Mouse (Mus musculus): ENCODE data around the gene Ttc7b. TPM values are rescaled to one million over a fixed set of nuclear protein-coding genes. Genes with fewer than 3 reads are reported as not detected.

Ttc7b gene
- polyA plus RNA-seq, 1 experiment from 2014 or later = 4.4 TPM

DNA sequence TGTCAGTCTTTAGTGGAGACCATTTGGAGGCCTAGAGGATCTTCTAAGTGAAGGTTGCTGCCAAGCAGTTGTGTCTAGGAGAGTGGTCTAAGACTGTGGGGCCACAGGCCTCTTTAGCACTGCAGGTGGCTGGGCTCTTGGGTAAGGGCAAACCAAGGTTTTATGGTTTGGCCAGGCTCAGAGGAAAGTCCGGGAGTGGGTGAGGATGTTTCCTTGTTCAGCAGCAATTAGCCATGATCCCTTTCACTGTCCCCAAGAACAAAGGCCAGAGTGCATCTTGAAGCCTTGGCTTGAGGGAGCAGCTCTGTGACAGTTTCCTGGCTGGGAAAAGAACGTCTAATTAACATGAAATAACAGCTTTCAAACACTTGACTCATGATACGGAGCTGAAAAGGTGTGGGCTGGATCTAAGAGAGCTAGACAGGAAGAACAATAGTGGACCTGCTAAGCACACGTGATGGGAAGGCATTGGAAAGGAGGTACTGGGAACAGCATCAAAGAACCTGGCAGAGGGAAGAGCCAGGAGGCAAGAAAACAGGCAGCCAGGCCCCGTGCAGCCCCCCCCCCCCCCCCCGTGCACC lies 162.5 kb downstream of the Ttc7b start:
- Histone ChIP-seq H3K4me1 (peaks cover 4% of the 10 kb centered on the region), H3K9ac (no peak overlapping the region), H3K4me3 (no peak overlapping the region), H3K4me2 (replicated peaks) (no peak overlapping the region), H3K27me3 (no peaks in the 10 kb centered on the region), H3K27ac (no peak overlapping the region), H3K9me3 (no peaks in the 10 kb centered on the region), H3K36me3 (peaks cover 47% of the 10 kb centered on the region)
- WGBS = 76% methylated on average over 5 of the region's 6 CpGs
- no peak for ATAC-seq (ENCODE audit: low FRiP score, low read depth)

DNA sequence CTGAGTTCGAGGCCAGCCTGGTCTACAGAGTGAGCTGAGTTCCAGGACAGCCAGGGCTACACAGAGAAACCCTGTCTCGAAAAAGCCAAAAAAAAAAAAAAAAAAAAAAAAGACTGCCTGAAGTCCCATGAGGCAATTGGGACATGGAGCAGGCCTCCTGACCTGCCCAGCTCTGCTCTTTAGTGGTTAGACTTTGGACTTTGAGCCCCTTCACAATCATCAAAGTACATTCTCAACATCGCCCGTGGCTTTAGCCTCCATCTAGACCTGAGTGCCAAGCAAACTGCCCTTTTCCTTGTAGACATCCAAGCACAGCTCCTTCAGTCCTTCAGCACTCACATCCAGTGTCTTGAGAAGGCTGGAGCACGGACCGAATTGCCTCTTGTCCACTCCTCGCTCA lies 164.2 kb downstream of the Ttc7b start:
- Histone ChIP-seq H3K9ac (no peak overlapping the region), H3K9me3 (no peaks in the 10 kb centered on the region), H3K4me3 (no peak overlapping the region), H3K36me3 (peaks cover 48% of the 10 kb centered on the region), H3K27me3 (no peaks in the 10 kb centered on the region), H3K27ac (no peak overlapping the region), H3K4me1 (no peaks in the 10 kb centered on the region), H3K4me2 (replicated peaks) (no peak overlapping the region)
- no peak for ATAC-seq (ENCODE audit: low FRiP score, low read depth)
- 89% methylated on average over 7 of the region's 7 CpGs for WGBS

DNA sequence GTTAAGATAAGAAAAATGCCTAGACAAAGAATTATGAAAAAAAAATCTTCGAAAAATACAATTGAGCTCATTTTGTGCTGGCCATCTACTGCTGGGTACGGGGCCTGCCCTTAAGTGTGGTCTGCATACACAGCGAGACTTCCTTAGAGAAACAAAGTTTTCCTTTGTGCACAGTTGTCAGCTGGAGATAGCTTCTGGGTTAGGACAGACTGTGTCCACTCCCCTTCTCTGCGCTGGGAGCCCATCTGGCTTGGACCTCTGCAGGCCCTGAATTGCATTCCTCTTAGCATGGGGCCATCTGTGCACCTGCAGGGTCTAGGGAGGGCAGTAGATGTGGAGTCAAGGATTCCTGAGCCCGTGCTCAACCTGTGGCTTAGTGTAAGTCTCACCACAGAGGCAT lies 165.1 kb downstream of the Ttc7b start:
- peaks cover 53% of the 10 kb centered on the region for H3K36me3 ChIP-seq
- H3K4me2 ChIP-seq (replicated peaks) = no peak overlapping the region
- no peak overlapping the region for H3K9ac ChIP-seq
- no peaks in the 10 kb centered on the region for H3K4me1 ChIP-seq
- no peak overlapping the region for H3K27ac ChIP-seq
- no peaks in the 10 kb centered on the region for H3K27me3 ChIP-seq
- 86% methylated on average over 5 of the region's 5 CpGs for WGBS
- no peak for ATAC-seq (ENCODE audit: low FRiP score, low read depth)
- no peaks in the 10 kb centered on the region for H3K9me3 ChIP-seq
- H3K4me3 ChIP-seq = no peak overlapping the region

DNA sequence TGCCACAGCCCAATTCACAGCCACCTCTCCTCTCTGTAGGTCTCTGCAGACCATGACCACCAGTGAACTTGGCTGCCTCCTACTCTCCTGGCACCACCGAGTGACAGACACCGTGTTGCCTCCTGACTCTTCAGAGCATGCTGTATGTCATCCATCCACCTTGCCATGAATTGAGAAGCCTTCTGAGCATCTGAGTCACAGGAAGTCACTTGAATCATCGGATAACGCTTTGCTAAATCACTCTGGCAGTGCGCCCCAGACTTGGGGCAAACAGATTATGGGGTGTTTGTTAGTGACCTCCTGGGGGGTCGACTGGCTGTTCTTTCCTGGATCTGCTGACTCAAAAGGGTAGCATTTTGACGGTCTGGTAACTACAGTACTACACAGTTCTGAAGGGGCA lies 166.7 kb downstream of the Ttc7b start:
- peaks cover 52% of the 10 kb centered on the region for H3K36me3 ChIP-seq
- H3K4me3 ChIP-seq = no peak overlapping the region
- no peak overlapping the region for H3K27ac ChIP-seq
- H3K4me2 ChIP-seq (replicated peaks) = no peak overlapping the region
- H3K9ac ChIP-seq = no peak overlapping the region
- no peak for ATAC-seq (ENCODE audit: low FRiP score, low read depth)
- H3K27me3 ChIP-seq = no peaks in the 10 kb centered on the region
- H3K4me1 ChIP-seq = no peaks in the 10 kb centered on the region
- no peaks in the 10 kb centered on the region for H3K9me3 ChIP-seq
- 77% methylated on average over 7 of the region's 7 CpGs for WGBS

DNA sequence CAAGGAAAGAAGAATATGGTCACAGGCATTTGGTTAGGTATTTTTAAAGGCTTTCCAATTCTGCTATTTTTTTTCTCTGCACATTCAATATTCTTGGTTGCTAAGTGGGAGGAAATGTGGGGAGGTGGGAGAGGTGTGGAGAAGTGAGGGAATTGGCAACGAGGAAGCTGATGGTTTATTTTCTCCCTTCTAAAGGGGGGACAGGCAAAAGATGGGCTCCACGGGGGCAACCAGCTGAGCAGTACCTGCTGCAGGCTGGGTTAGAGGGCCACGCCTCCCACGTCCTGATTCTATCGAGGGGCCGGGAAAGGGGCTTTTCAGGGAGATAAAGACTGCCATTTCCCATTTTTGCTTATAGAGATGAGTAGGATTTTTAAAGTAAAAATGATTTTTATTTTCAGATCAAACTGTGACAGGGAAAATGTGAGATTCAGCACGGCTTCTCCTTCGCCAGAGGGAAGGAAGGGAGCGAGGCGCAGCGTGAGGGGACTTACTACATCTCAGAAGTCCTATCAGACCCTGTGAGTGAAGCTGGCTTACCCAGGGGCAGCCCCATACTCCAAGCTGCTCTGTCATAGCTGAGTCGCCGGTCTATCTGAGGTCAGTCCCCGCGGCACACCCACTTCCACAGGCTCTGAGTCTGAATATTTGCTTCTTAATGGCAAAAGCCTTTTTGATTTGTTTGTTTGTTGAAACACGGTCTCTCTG lies 167.4 kb downstream of the Ttc7b start:
- WGBS = 83% methylated on average over 16 of the region's 16 CpGs
- H3K27me3 ChIP-seq = no peaks in the 10 kb centered on the region
- H3K27ac ChIP-seq = no peak overlapping the region

DNA sequence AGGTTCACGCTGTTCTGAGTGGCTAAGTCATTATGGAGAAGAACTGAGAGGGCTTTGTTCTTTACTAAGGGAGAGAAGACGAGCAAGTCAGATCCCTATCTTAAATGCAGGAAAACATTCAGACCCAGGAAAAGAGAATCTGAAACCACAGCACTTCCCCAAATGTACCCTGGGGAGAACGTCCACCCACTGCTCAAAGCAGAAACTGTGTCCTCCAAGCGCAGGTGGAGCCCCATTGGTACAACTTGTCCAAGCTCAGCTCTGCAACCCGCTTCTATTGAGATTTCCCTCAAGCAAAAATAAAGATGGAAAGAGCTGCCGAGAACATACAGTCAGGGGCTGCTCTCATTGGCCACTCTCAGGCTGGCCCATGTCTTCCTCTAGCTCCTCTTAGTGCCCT lies 168.5 kb downstream of the Ttc7b start:
- H3K9ac ChIP-seq = no peak overlapping the region
- no peak overlapping the region for H3K4me2 ChIP-seq (replicated peaks)
- H3K27me3 ChIP-seq = no peaks in the 10 kb centered on the region
- no peak overlapping the region for H3K4me3 ChIP-seq
- no peaks in the 10 kb centered on the region for H3K9me3 ChIP-seq
- ATAC-seq (ENCODE audit: low FRiP score, low read depth) = no peak
- H3K27ac ChIP-seq = no peak overlapping the region
- H3K4me1 ChIP-seq = no peaks in the 10 kb centered on the region
- peaks cover 53% of the 10 kb centered on the region for H3K36me3 ChIP-seq
- WGBS = 85% methylated on average over 6 of the region's 6 CpGs

More for the DNA sequence above, 167.4 kb downstream of the Ttc7b start:
- no peaks in the 10 kb centered on the region for H3K9me3 ChIP-seq
- no peaks in the 10 kb centered on the region for H3K4me1 ChIP-seq
- no peak overlapping the region for H3K4me2 ChIP-seq (replicated peaks)
- H3K4me3 ChIP-seq = no peak overlapping the region
- H3K36me3 ChIP-seq = peaks cover 56% of the 10 kb centered on the region
- ATAC-seq (ENCODE audit: low FRiP score, low read depth) = no peak
- no peak overlapping the region for H3K9ac ChIP-seq

DNA sequence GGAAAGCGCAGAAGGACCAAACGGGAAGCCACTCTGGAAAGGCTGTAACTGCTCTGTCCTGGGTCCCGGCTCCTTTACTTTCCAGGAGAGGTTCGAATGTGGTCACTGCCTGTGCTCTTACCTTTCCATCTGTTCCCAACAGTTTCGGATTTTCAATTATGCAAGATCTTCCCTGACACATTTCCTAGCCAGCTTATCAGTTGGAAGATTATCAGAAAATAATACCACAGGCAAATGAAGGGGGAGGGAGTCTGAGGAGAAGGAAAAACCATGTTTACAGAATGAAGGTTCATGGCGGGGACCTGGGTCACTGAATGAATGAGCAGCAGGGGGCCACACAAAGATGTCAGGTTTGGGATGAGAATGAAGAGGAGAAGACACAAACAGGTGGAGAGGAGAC lies 177.1 kb downstream of the Ttc7b start:
- Histone ChIP-seq H3K4me2 (replicated peaks) (no peak overlapping the region), H3K4me3 (no peak overlapping the region), H3K36me3 (peaks cover 53% of the 10 kb centered on the region), H3K9me3 (no peaks in the 10 kb centered on the region), H3K27ac (no peak overlapping the region), H3K27me3 (no peaks in the 10 kb centered on the region), H3K9ac (no peak overlapping the region), H3K4me1 (no peaks in the 10 kb centered on the region)
- no peak for ATAC-seq (ENCODE audit: low FRiP score, low read depth)
- WGBS = 72% methylated on average over 6 of the region's 6 CpGs

DNA sequence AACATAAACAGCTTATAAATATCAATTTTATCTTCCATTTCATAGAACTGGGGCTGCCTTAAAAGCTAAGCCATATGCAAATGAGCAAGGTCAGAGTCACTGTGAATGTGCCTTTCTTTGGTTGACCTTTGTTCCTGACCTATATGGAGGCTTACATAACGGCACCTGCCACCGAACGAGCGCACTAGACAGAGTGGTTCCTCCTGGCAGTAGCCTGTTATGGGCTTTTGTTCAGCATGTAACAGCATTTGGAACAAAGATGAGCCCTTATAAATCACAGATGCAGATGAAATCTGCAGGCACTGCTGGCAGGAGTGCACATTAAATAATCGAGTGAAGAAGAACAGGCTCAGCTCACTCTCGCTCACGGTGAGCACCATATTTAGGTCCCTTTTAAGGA lies 179.0 kb downstream of the Ttc7b start:
- WGBS = 79% methylated on average over 7 of the region's 7 CpGs
- no peak overlapping the region for H3K4me3 ChIP-seq
- peaks cover 41% of the 10 kb centered on the region for H3K36me3 ChIP-seq
- H3K4me2 ChIP-seq (replicated peaks) = no peak overlapping the region
- no peaks in the 10 kb centered on the region for H3K27me3 ChIP-seq
- no peak overlapping the region for H3K9ac ChIP-seq
- H3K9me3 ChIP-seq = no peaks in the 10 kb centered on the region
- no peaks in the 10 kb centered on the region for H3K4me1 ChIP-seq
- ATAC-seq (ENCODE audit: low FRiP score, low read depth) = no peak
- H3K27ac ChIP-seq = no peak overlapping the region

DNA sequence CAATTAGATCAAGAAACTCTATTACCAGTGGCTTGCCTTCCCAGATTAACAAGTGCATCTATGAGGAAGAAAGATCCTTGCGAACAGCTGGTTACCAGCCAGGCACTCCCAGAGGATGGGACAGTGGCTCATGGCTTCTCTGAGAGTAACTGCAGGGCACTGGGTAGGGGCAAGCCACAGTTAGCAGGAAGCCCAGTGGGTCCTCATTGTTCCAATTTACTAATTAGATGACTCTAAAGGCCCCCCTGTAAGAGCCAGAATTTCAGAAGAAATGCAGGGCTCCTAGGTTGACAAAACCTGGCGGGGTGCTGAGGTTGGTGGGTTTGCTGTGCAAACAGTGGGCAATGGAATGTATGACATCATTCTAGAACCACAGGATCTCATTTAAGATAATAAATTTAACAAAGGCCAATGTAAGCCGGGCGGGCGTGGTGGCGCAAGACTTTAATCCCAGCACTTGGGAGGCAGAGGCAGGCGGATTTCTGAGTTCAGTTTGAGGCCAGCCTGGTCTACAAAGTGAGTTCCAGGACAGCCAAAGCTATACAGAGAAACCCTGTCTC lies 179.6 kb downstream of the Ttc7b start:
- Histone ChIP-seq H3K4me3 (no peak overlapping the region), H3K27ac (no peak overlapping the region), H3K9me3 (no peaks in the 10 kb centered on the region), H3K4me1 (0 out of 2 replicates have a peak, but pooled peaks cover 3% of the 10 kb centered on the region), H3K4me2 (replicated peaks) (no peak overlapping the region), H3K27me3 (no peaks in the 10 kb centered on the region), H3K36me3 (peaks cover 35% of the 10 kb centered on the region), H3K9ac (no peak overlapping the region)
- ATAC-seq (ENCODE audit: low FRiP score, low read depth) = no peak
- 92% methylated on average over 7 of the region's 7 CpGs for WGBS

DNA sequence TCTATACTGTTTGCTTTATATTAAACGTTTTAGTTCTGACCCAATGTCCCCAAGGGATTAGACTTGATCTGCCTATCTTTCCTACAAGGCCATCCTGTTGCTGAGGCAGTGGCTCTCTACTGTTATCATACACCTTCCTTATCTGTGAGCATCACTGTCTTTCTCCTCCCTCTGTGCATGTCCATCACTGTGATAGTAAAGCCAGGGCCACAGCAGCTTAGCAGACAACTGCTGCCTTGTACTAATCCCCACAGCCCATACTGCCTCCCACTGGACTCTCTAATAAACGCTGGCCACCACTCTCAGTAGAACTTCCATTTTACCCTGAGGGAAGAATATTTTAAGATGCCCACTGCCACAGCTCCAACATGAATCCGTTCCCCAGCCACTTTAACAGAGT lies 182.6 kb downstream of the Ttc7b start:
- 0 out of 2 replicates have a peak, but pooled peaks cover 3% of the 10 kb centered on the region for H3K4me1 ChIP-seq
- H3K27ac ChIP-seq = no peak overlapping the region
- no peak overlapping the region for H3K4me3 ChIP-seq
- peaks cover 23% of the 10 kb centered on the region for H3K36me3 ChIP-seq
- H3K9ac ChIP-seq = no peak overlapping the region
- H3K27me3 ChIP-seq = no peaks in the 10 kb centered on the region
- ATAC-seq (ENCODE audit: low FRiP score, low read depth) = no peak
- no peak overlapping the region for H3K4me2 ChIP-seq (replicated peaks)
- no peaks in the 10 kb centered on the region for H3K9me3 ChIP-seq
- 49% methylated on average over 3 of the region's 3 CpGs for WGBS

DNA sequence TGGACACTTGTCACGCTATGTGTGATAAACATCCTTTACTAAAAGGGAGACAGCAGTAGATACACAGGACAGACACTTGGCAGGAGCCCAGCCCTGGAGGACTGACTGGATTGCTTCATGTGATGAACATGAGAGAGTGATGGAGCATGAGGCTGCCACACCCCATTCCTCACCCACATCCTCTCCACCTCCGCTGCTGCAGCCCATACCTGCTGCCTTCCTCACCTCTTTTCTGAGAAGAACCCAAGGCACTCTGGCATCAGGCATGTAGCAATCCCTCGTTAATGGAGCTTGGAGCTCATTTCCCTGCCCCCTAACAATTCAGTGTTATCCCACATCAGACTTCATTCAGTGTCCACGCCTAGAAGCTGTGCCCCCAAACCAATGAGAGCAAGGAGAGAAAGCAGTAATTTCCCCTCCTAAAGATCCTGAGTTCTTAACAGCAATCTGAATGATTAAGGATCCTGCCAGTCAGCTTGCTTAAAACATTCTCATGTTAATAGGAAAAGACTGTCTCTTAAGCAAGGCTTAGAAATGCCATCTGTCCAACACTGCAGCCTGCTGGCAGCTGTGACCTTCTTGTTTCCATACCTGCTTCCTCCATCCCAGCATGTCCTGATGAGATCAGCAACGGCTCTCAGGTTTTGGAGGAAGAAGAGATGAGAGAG lies 183.1 kb downstream of the Ttc7b start:
- Histone ChIP-seq H3K9me3 (no peaks in the 10 kb centered on the region), H3K27ac (no peak overlapping the region), H3K36me3 (peaks cover 20% of the 10 kb centered on the region), H3K4me1 (0 out of 2 replicates have a peak, but pooled peaks cover 3% of the 10 kb centered on the region), H3K27me3 (no peaks in the 10 kb centered on the region), H3K9ac (no peak overlapping the region), H3K4me3 (no peak overlapping the region), H3K4me2 (replicated peaks) (no peak overlapping the region)
- no peak for ATAC-seq (ENCODE audit: low FRiP score, low read depth)
- WGBS = 71% methylated on average over 5 of the region's 5 CpGs

DNA sequence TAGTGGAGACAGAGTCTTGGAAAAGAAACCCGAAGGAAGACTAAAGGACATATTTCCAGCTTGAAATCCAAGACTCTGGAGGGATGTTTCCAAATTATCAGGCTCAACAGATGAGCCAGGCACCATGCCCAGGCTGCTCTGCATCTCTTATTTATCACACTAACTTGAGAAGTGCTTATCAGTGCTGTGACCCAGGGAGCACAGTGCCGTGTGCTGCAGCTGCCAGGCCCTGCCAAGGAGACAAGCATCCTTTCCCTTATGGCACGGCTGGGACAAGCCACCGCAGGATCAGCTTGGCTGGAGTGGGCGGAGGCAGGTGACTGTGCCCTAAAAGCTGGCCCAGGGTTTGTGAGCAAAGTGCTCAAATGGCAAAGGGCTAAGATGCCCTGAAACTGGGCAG lies 184.4 kb downstream of the Ttc7b start:
- no peak for ATAC-seq (ENCODE audit: low FRiP score, low read depth)
- Histone ChIP-seq H3K9me3 (no peaks in the 10 kb centered on the region), H3K27me3 (no peaks in the 10 kb centered on the region), H3K9ac (no peak overlapping the region), H3K36me3 (peaks cover 32% of the 10 kb centered on the region), H3K4me3 (no peak overlapping the region), H3K4me1 (0 out of 2 replicates have a peak, but pooled peaks cover 3% of the 10 kb centered on the region), H3K4me2 (replicated peaks) (no peak overlapping the region), H3K27ac (no peak overlapping the region)
- WGBS = 72% methylated on average over 5 of the region's 5 CpGs
